Mouse (Mus musculus) lung, postnatal 0 days (tissue): ENCODE measurements around the gene Srrt. TPM values are rescaled to one million over a fixed set of nuclear protein-coding genes. Genes with fewer than 3 reads are reported as not detected.
A peak's percentile ranks its signal among the peaks of the same experiment; 100 is the strongest.

Experiments
- ATAC-seq: fragments of 200-750 bp; cut with Nextera tagmentation; 2 replicates; pipeline ENCODE4 v1.8.0; 2017; ENCODE audit warnings: moderate library complexity
- DNase-seq: peaks from one replicate; pipeline ENCODE4 v3.0.0-alpha.2; 2016; ENCODE audit warnings: low spot score
- H3K27ac ChIP-seq: fragments of 300-500 bp; sonication (generic); 2 replicates; pipeline ENCODE4 v1.5.1; 2014; ENCODE audit warnings: antibody characterized with exemption, mild to moderate bottlenecking, low read length, mixed read lengths
- H3K27me3 ChIP-seq: fragments of 300-500 bp; sonication (generic); replicated peaks from 2 replicates; pipeline ENCODE4 v1.6.1; 2014; ENCODE audit warnings: low read length, mixed read lengths; ENCODE audit not compliant: insufficient read depth
- H3K36me3 ChIP-seq: fragments of 300-500 bp; sonication (generic); 2 replicates; pipeline ENCODE4 v1.6.1; 2014; ENCODE audit warnings: low read length, mixed read lengths; ENCODE audit not compliant: insufficient read depth
- H3K4me1 ChIP-seq: fragments of 300-500 bp; sonication (generic); 2 replicates; pipeline ENCODE4 v1.6.1; 2014; ENCODE audit warnings: antibody characterized with exemption, low read depth, low read length, mixed read lengths; ENCODE audit not compliant: insufficient read depth
- H3K4me2 ChIP-seq: fragments of 300-500 bp; sonication (generic); replicated peaks from 2 replicates; pipeline ENCODE4 v1.6.1; 2014; ENCODE audit warnings: low read depth, mild to moderate bottlenecking, low read length, moderate library complexity, mixed read lengths
- H3K4me3 ChIP-seq: fragments of 300-500 bp; sonication (generic); 2 replicates; pipeline ENCODE4 v1.5.1; 2014; ENCODE audit warnings: low read depth, low read length
- H3K9ac ChIP-seq: fragments of 300-500 bp; sonication (generic); replicated peaks from 2 replicates; pipeline ENCODE4 v1.6.1; 2014; ENCODE audit warnings: low read depth, mild to moderate bottlenecking
- H3K9me3 ChIP-seq: fragments of 300-500 bp; sonication (generic); 2 replicates; pipeline ENCODE4 v1.6.1; 2016; ENCODE audit warnings: low read length, mixed read lengths
- CTCF ChIP-seq: IDR thresholded peaks from 2 replicates; pipeline ENCODE4 v1.5.1; 2016; ENCODE audit warnings: antibody characterized with exemption, mild to moderate bottlenecking
- EP300 ChIP-seq: IDR thresholded peaks from 2 replicates; pipeline ENCODE4 v1.6.1; 2016; ENCODE audit warnings: antibody characterized with exemption, mild to moderate bottlenecking, control low read depth
- WGBS: fragments of 180-500 bp; shearing (Covaris S2); extraction: QIAGEN DNeasy Blood & Tissue Kit; methylation state at CpG from one replicate; pipeline ENCODE4 v1.1.7; 2014; 5-methylcytosine and 5-hydroxymethylcytosine counted together
- polyA plus RNA-seq: library from polyadenylated mRNA; unstranded; fragments of >200 nt; fragmentation: Nextera tagmentation; extraction: Ambion mirVana; gene quantifications from 2 replicates; pipeline ENCODE4 v1.2.1, GENCODE M21; 2015

The Srrt gene
- polyA plus RNA-seq, 1 experiment from 2014 or later = 30.9 TPM

- under 1% methylated on average over 48 of the region's 55 CpGs for WGBS
- Histone ChIP-seq H3K27me3 (no peaks in the 10 kb centered on the region), H3K9ac (peak overlapping the region; percentile 89), H3K36me3 (no peaks in the 10 kb centered on the region), H3K9me3 (no peaks in the 10 kb centered on the region), H3K27ac (peak overlapping the region; percentile 93), H3K4me2 (peak overlapping the region; percentile 74), H3K4me3 (peak overlapping the region; percentile 70), H3K4me1 (peaks cover 13% of the 10 kb centered on the region)
- DNase-seq (no peak), ATAC-seq (peak; percentile 50)
- TF ChIP-seq CTCF = no peak; the same call in 1 of the 2 replicates
- no peak for TF ChIP-seq EP300
Measured at GRCm38 (mm10) chr5:137350205-137351057, 43.0 kb upstream of the Srrt start.

DNA sequence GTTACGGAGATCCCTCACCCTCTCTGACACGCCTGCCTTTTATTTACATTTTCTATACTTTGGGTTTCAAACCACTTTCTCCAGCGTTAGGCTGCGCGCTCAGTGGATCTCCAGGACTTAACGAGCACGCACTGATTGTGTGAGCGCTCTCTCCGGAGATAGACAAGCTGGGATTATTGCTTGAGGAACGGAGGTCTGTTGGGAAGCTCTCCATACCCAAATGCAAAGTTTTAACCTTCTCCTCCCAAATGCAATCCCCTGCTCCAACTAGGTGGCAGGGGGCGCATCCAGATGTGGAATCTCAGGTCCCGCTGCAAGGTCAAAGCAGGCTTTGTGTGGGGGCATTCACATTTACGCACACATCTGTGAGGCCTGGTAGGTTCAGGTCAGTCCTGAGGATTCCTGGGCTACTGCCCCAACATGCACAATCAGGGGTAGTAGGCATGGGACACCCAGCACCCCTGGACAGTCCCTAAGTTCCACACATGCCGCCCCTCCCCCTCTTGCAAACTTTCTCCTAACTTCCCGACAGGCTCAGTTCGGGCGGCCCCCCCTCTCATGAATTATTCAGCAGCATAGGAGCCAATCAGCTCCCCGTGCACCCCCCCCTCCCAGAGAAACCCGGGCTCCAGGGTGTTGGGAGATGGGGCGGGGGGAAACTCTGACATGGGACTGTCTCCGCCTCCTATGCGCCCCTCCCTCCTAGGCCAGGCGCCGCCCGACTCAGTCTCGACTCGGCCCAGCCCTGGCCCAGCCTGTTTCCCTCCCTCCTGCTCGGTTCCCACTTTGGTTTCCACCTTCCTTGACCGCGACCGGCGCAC, 42.1 kb upstream of the Srrt start, which contains the start of gene Ephb4:
TSS of gene Ephb4 (plus strand) at position 726 of the 821 bp plus-strand sequence.
- Histone ChIP-seq H3K9me3 (no peaks in the 10 kb centered on the region), H3K4me3 (peak within 1 kb of the TSS; percentile 70), H3K36me3 (no peaks in the 10 kb centered on the region), H3K27me3 (no peaks in the 10 kb centered on the region), H3K9ac (peak within 1 kb of the TSS; percentile 89), H3K4me1 (peaks cover 13% of the 10 kb centered on the region), H3K4me2 (peak within 1 kb of the TSS; percentile 74), H3K27ac (peak within 1 kb of the TSS; percentile 93)
- 1% methylated on average over 30 of the region's 32 CpGs for WGBS
- ATAC-seq (peak; percentile 93), DNase-seq (peak; percentile 98)
- peak; percentile 45; the same call in 1 of the 2 replicates for TF ChIP-seq EP300
- peak; percentile 53 for TF ChIP-seq CTCF

DNA sequence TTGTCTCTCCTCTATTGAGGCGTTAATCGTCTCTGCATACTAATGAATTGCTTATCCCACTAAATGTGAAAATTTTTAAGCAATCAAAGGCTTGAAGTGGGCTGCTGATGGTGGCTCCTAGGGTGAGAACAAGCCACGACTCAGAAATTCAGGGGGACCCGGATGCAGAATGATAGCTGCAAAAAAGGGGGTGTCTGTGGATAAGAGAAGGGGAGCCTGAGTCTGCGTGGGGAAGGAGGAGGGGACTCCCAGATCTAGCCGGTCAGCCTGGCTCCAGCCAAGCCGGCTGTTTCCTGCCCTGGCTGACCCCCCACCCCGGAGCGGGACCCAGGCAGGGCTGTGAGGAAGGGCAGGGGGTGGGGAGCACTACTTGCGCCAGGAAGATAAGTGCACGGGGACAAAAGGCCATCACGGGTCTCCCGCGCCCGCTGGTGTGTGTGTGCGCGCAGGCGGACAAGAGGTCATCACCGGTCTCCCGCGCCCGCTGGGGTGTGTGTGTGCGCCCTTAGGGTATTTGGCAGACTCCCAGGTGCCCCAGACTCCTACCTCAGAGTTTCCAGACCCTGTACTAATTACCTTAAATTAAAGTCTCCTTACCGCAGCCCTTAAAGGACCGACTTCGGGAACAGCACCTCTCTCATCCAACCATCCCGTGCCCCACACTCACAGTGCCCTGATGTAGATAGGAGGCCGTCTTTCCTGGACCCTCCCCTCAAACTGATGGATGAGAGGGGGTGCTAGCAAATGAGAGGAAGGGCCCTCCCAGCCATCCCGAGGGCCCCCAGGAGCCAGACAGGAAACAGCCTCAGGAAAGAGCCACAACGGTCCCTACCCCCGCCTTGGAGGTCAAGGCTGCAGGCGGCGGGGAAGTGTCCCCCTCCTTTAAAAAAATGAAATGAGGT, 41.3 kb upstream of the Srrt start:
- Histone ChIP-seq H3K4me3 (peak overlapping the region; percentile 70), H3K9me3 (no peaks in the 10 kb centered on the region), H3K36me3 (no peaks in the 10 kb centered on the region), H3K4me2 (peak overlapping the region; percentile 74), H3K4me1 (peaks cover 13% of the 10 kb centered on the region), H3K27me3 (no peaks in the 10 kb centered on the region), H3K9ac (peak overlapping the region; percentile 36), H3K27ac (peak overlapping the region; percentile 93)
- ATAC-seq (peak; percentile 54), DNase-seq (peak; percentile 83)
- WGBS = 5% methylated on average over 31 of the region's 33 CpGs
- TF ChIP-seq CTCF (no peak), EP300 (peak; percentile 69)

- Histone ChIP-seq H3K27ac (peak overlapping the region; percentile 93), H3K9ac (no peak overlapping the region), H3K4me2 (peak overlapping the region; percentile 74), H3K27me3 (no peaks in the 10 kb centered on the region), H3K4me1 (peaks cover 13% of the 10 kb centered on the region), H3K4me3 (no peak overlapping the region), H3K9me3 (no peaks in the 10 kb centered on the region), H3K36me3 (no peaks in the 10 kb centered on the region)
- DNase-seq (peak; percentile 56), ATAC-seq (no peak)
- TF ChIP-seq EP300 (no peak), CTCF (no peak)
- 7% methylated on average over 5 of the region's 7 CpGs for WGBS
Measured at GRCm38 (mm10) chr5:137347856-137348255, 40.4 kb upstream of the Srrt start.

- 53% methylated on average over 4 of the region's 4 CpGs for WGBS
- ATAC-seq = no peak
- no peak overlapping the region for H3K4me2 ChIP-seq
- TF ChIP-seq CTCF = no peak
- TF ChIP-seq EP300 = no peak
- no peaks in the 10 kb centered on the region for H3K27me3 ChIP-seq
- H3K4me3 ChIP-seq = no peak overlapping the region
- peak overlapping the region; percentile 66 for H3K27ac ChIP-seq
- no peaks in the 10 kb centered on the region for H3K9me3 ChIP-seq
- H3K9ac ChIP-seq = no peak overlapping the region
- H3K4me1 ChIP-seq = peaks cover 13% of the 10 kb centered on the region
- H3K36me3 ChIP-seq = no peaks in the 10 kb centered on the region
- no peak for DNase-seq
Measured at GRCm38 (mm10) chr5:137346983-137347382, 39.5 kb upstream of the Srrt start.
